Mouse (Mus musculus) neural tube, embryonic 10.5 days (tissue): ENCODE measurements at regions not wholly inside any gene's neighbourhood (a gene's known extent, or its start where the extent isn't known, plus 50 kb on each side); places are given as distances from the start of the nearest gene placed in this dataset.

Source experiments
- DNase-seq: peaks from one replicate; pipeline ENCODE4 v3.0.0-alpha.2; 2017; ENCODE audit warnings: low spot score; ENCODE audit errors: extremely low spot score

DNA sequence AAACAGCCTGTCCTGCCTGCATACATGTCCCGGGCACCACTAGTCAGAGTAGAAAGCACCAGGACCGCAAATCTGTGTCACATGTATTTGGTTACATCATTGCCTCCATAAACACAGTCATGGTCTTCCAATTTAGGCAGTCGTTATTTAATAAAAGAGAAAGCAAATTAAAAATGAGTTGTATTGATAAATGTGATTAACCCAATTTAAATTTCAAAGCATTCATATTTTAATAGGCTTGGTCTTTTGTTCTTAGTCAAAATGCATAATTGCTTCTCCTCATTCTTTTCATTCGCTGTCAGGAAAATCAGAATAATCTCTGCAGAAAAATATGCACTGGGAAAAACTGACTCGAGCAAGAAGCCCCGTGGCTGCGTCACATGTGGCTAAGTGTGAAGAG lies 307.3 kb upstream of the Id4 start:
- DNase-seq = no peak

DNA sequence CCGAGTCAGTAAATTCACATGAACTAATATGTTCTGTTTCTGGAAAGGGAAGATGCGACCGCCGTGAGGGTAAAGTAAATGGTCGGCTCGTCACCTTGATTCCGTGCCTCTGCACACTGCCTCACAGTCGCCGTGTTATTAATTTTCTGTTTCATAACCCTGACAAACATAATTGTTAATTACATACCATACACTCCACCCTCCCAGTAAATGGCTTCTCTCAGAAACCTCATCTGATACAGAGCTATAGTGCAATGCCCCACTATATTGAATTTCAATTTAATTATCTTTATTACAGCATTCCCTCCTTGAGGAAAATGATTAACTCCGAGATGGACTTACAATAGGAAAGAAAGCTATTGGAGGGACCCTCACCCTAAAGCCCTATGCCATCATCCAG lies 305.5 kb upstream of the Id4 start:
- no peak for DNase-seq

- DNase-seq = no peak
Observed at GRCm38 (mm10) chr13:47957662-47958061, 303.4 kb upstream of the Id4 start.

DNA sequence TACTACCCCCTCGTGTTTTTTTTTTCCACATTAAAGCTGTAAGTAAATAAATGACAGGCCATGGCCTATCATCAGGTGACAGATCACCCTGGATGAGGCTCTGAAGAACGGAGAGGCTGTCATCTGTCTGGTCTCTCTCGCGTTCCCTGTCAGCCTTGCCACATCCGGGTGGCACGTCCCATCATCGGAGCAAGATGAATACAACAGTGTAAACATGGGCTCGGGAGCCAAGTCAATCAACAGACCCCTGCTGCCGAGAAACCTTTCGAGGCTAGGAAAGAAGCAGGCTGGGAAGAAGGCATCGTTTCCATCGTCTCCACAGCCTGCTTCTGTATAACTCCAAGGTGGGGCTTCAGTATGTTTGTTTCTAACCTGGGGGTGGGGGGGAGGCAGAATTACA lies 286.8 kb upstream of the Id4 start:
- DNase-seq = no peak

DNA sequence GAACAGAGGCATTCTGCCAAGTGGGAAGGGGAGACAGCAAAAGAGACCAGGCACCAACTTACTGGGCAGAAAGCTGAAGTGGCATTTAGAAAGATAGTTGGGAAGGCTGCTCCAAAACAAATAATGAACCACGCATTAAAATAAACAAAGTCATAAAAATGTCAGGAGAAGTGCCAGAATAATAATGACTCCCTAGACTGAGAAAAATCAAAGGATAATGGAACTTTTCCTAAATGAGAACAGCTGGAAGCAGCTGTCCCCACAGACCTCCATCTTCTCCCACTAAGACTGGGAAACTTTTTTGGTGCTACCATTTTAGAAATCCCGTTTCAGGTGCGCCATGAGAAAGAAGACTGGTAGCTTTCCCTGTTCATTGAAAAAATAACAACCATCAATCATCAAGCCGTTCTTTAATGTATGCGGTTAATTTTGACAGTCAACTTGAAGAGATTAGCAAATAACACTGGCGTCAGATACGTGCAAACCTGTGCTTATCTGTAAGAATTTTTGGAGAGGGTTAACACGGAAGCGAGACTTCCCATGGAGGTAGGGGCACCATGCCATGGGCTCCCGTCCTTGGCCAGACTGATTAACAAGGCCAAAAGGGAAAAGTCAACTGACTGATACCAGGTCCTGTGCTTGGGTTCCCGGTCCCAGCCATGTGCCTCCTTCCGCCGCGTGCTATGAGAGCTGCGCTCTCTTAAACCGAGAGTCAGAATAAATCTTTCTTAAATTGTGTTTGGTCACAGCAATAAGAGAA lies 286.1 kb upstream of the Id4 start:
- no peak for DNase-seq

- no peak for DNase-seq
Observed at GRCm38 (mm10) chr13:47998495-47998894, 262.5 kb upstream of the Id4 start.

- no peak for DNase-seq
Observed at GRCm38 (mm10) chr13:47999399-47999798, 261.6 kb upstream of the Id4 start.

DNA sequence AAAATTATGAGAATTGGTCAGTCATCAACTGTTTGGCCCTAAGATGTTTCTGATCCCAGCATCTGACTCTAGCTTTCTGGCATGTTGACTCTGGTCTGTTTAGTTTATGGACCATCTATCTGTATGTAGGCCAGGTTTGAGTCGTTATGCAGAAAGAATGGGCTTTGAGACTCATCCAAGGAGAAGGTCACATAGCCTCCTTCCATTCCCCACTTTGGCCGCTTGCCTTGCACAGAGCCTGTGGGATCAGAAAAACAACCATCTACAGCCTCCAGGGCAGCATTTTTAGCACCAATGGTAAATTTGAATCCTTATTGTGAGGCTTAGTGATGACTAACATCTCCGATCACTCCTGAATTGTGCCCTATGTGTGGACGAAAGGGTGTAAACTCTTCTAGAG lies 257.9 kb upstream of the Id4 start:
- DNase-seq = no peak

GRCm38 (mm10) chr13:48013336-48013750 lies 247.7 kb upstream of the Id4 start:
- peak; percentile 25 for DNase-seq

- DNase-seq = no peak
Observed at GRCm38 (mm10) chr13:48015296-48015695, 245.7 kb upstream of the Id4 start.

DNA sequence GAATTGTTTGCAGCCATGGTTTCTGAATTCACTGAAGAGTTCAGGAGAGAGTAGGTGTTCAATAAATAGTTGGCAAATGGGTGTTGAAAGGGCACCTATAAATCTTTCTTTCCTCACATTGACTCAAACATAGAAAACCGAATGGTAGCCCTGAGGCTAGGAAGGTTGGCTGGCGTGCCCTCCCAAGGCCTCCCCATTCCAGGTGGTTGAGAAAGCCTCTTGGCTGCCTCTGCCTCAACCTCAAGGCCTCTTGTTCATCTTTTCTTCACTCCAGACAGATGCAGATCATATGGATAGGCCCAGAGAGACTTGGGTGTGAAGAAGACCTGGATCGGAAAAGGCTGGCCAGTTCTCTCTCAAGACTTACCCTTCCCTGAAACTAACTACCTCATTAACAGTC lies 245.0 kb upstream of the Id4 start:
- DNase-seq = no peak

- DNase-seq = no peak
Observed at GRCm38 (mm10) chr13:48016606-48017005, 244.4 kb upstream of the Id4 start.

- DNase-seq = no peak
Observed at GRCm38 (mm10) chr13:48017649-48018048, 243.4 kb upstream of the Id4 start.

DNA sequence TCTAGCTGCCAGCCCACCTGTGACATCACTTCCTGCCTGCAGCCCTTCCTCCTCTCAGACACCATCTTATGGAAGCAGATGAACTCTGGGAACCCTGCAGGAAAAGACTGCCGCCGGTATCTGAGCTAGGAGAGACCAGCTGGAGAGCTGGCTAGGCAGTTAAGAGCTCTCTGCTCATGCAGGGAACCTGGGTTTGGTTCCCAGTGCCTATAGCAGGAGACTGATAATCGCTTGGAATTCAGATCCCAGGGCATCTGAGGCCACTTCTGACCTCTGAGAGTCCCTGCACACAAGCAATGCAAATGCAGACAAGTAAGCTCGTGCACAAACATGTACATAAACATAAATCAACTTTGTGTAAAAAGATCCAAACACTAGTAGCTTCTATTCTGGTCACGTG lies 242.4 kb upstream of the Id4 start:
- DNase-seq = no peak

GRCm38 (mm10) chr13:48022958-48023615 lies 237.9 kb upstream of the Id4 start:
- DNase-seq = no peak

GRCm38 (mm10) chr13:48027775-48028489 lies 233.1 kb upstream of the Id4 start:
- no peak for DNase-seq

- no peak for DNase-seq
Observed at GRCm38 (mm10) chr13:48031491-48031890, 229.5 kb upstream of the Id4 start.

DNA sequence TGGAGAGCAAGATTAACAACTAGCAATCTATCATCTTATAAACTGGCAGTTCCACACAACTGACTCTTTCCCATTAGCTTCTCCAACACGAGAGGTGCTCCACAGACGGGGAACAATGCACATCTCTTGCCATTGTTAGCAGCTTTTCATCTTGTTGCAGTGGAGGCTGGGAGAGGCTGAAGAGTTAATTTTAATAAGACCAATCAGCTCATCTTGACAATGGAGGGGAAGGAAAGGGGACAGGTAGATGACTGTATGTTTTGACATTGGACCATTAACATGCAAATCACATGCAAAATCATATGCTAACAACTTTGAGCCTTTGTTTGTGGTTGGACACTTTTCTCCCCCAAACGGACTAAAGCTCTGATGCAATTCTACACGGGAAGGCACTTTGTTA lies 218.9 kb upstream of the Id4 start:
- DNase-seq = no peak

GRCm38 (mm10) chr13:48042572-48042971 lies 218.5 kb upstream of the Id4 start:
- no peak for DNase-seq

DNA sequence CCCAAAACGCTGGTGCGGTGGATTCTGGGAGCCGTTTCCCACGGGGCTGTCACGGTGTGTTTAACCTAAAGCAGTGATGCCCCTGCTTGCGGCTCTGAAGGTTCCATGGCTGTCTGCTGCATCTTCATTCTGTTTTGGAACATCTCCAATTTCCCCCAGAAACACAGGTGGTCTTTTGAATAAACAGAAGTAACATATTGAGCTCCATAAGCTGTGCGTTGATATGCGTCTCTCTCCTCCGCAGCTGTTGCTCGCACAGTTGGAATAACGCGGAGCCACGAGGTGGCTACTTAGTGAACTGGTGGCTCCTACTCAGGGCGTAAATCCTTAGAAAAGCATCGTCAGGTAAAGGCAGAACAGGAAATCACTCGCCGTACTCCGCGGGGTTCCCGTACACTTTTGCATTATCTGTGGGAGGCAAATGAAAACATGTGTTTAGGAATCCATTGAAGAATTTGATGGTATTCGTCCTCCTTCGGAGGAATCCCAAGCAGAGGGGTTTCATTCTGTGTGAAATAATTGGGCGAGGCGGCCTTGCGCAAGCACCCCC lies 214.8 kb upstream of the Id4 start:
- DNase-seq = no peak

DNA sequence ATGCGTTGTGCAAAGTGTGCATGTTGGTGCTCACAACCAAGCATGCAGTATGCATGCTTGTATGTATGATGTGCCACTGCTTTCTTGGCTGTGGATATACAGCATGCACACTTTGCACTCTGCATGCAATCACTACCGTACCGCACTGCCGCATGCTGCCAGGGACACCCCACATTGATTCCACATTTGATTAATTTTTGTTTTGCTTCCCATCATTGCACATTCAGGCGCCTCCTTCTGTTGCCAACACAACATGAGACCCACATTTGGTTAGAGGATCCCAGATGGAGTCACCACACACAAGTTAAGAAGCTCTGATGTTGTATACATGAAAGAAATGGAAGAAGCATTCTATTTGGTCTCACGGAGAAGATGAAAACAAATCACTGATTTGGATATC lies 211.2 kb upstream of the Id4 start:
- no peak for DNase-seq

- DNase-seq = no peak
Observed at GRCm38 (mm10) chr13:48074630-48075029, 186.4 kb upstream of the Id4 start.
